Mouse (Mus musculus): ENCODE data around the gene Dhx58.
A peak's percentile ranks its signal among the peaks of the same experiment; 100 is the strongest.

Dhx58 gene

DNA sequence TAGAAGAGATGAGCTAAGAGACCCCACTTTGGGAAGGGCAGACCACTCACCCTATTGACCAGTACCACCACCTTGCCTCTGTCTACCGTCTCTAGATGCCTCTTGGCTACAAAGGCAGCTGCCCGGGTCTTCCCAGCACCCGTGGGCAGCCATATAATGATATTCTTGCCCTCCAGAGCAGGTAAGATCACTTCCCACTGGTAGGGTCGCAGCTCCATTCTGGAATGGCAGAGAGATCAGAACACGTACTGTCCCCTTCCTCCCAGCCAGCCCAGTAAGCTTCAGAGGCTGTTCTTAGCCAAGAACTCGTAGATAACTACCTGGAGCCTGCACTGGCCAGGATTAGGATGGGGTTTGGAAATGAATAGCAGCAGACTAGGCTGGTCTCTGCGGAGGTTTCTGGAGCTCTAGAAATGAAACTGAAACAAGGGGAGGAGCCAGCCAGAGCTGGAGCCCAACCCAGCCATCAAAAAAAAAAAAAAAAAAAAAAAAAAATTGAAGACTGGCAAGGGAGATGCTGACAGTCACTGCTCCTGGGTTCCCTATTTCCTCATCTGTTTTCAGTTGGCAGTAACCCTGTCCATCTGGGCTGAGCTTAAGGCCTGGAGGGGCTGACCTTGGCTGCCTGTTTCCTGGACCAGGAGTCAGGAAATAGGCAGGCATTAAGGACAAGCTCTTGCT, at the start of gene Dhx58:
TSS of gene Dhx58 (minus strand) at position 421 of the 681 bp plus-strand sequence.
- peak; percentile 65 for DNase-seq (ENCODE audit: extremely low read depth, low read depth, low spot score)

DNA sequence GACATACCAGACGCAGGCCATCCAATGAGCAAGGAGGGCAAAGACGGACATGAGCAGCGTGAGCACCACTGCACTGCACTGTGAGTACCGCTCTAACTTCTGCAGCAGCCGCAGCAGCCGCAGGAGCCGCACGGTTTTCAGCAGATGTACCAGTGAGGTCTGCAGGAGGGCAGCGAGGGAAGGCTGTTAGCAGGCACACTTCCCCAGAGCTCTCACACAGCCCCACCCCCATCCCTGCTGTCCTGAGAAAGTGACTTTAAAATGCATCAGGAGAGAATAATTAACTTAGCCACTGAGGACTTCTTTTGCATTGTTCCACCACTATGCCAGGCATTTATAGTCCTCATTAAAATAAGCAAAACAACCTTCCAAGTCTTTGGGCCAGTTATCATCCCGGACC, 48.2 kb upstream of the Dhx58 start:
- no peak for DNase-seq (ENCODE audit: extremely low read depth, low read depth, low spot score)

DNA sequence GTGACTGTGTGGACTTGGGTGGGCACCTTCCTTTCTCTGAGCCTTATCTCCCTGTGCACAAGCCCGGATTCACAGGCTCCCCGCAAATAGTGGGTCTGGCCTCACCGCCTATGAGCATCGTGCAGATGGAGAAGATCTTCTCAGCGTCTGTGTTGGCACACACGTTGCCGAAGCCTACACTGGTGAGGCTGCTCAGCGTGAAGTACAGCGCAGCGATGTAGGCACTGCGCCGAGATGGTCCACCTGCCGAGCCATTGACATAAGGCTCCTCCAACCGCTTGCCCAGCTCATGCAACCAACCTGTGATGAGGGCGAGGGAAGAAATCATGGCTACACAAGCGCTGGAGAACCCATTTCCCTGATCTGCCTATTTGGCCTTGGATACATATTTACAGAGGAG, 46.1 kb upstream of the Dhx58 start:
- DNase-seq (ENCODE audit: extremely low read depth, low read depth, low spot score), result no peak

DNA sequence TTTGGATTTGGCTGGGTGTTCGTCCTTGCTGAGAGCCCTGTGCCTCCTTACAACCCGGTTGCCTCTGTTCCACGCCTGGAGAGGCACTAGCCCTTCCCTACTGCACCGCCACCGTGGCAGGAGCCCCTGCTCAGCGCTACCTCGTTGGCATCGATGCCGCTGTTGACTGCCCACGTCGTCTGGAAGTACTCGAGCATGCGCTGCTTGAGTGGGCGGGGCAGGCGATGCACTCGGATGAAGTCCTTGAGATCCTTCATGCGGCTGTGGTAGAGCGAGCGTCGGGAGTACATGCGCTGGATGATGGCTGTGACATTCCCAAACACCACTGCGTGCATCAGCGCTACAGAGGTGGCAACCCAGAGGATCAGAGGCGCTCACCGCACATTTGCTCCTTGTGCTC, 45.4 kb upstream of the Dhx58 start:
- no peak for DNase-seq (ENCODE audit: extremely low read depth, low read depth, low spot score)

DNA sequence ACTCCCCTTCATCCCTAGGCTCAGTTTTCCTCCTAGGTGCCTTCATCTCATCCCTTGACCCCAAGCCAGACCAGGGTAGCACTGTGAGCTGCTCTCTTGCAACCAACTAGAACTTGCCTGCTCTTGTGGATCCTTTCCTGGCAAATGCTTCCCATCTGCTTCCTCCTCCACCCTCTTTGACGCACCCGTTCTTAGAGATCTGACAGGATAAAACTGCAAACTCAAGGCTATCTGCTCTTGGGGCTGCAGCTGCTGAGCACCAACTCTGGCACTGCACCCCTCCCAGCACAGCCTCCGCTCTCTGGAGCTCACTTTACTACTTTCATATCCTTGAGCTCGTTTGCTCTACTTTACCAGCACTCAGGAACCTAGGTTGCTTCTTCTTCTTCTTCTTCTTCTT, 44.5 kb upstream of the Dhx58 start:
- DNase-seq (ENCODE audit: extremely low read depth, low read depth, low spot score), result no peak

DNA sequence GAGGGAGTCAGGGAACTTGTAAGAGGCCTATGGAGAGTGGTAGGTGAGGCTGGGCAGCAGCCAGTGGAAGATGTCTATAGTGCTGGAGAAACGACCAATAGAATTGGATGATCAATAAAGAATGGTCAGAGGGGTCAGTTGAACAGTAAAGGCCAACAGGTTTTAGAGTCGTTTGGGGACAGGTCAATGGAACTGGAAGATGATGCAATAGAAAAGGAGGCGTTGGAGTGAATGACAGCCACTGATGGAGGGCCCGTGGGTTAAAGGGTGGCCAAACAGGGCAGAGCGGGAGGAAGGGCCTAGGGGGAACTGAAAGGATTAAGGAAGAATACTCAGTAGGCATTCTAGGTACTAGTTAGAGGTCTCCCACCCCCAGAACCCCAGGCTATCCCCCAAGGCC, 43.0 kb upstream of the Dhx58 start:
- no peak for DNase-seq (ENCODE audit: extremely low read depth, low read depth, low spot score)

DNA sequence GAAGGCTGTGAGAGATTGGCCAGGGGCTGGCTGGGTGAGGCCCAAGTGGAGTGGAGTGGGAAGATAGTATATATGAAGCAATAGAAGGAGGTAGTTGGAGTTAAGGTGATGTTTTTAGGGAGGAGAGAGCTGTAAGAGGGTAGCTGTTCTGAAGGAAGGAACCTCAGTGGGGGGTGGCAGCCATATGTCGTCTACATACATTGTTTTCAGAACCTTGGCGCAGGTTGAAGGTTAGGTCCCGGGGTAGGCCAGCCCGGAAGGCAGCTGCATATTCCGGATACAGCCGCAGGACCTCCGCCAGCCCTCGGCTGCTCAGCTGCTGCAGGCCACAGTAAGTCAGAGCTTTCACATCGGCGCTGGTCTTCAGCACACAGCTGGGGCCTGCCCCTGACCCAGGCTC, 42.5 kb upstream of the Dhx58 start:
- DNase-seq (ENCODE audit: extremely low read depth, low read depth, low spot score), result no peak

DNA sequence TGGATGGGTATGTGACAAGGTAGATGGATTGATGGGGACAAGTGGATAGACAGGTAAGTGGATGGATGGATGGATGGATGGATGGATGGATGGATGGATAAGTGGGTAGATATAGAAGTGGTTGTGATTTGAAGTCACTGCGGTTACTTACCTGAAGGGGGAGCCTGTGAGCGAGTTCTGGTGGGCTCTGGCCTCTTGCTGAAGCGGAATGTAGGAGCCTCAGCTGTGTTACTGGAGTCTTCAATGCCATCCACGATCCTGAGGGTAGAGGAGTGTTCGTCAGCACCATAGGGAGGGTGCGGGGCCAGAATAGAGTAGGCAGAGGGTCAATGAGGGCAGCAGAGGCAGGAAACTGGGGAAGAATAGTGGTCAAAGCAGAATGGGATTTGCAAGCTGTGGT, 41.0 kb upstream of the Dhx58 start:
- no peak for DNase-seq (ENCODE audit: extremely low read depth, low read depth, low spot score)

DNA sequence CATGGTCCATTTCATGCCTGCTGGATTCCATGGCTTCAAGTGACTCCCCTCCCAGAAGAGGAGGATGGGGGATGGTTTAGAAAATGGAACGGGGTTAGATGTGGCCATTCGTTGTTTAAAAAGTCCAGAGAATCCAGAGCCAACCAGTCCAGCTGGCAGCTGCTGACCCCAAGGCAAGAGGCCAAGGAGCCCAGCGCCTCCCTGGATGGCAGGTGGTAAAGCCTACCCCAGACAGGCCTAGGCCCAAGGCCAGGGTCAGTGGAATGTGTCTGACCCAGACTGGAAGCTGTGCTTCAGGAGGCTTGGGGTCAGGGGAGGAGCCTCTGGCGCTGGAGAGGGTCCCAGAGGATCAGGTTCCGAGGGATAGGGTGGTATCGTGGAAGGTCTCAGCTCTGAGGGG, 37.3 kb upstream of the Dhx58 start:
- no peak for DNase-seq (ENCODE audit: extremely low read depth, low read depth, low spot score)

DNA sequence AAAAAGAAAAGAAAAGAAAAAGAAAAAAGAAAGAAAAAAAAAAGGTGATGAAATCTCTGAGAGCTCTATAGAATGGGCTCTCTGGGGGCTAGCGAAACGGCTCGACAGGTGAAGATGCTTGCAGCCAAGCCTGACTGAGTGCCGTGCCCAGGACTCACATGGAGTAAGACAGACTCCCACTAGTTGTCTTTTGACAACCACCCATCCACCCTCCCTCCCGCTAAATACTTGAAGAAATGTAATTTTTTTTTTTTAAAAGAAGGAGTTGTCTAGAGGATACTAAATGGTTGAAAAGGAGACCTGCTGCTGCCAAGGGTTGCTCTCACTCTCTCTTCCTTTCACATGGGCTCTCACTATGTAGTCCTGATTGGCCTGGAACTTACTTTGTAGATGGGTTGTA, 34.7 kb upstream of the Dhx58 start:
- no peak for DNase-seq (ENCODE audit: extremely low read depth, low read depth, low spot score)

DNA sequence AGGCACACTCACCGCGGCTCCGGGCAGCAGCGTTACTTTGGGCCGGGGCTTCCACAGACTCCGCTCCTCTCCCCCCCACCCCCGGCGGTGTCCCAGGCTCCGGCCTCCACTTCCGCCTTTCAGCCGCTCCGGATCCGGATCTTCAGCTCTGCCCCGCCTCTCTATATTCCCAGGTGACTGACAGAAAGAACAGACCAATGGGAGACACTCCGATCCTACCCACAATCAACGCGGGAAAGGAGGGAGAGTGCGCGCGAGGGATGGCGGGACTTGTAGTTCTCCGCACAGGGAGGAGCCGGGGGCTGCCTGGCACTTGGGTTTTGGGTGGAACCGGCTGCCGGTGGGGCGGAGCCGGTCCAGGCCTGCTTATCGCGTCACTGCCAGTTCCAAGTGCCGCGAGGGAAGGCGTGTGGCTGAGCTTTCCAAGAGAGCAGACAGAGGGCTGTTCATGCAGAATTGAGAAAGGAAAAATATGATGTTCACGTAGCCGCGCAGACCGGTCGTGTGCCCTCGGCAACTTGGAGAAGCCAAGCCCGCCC, 34.1 kb upstream of the Dhx58 start, which contains the start of gene Rab5c:
TSS of gene Rab5c (minus strand) at position 150 of the 539 bp plus-strand sequence.
- DNase-seq (ENCODE audit: extremely low read depth, low read depth, low spot score), result peak; percentile 82

DNA sequence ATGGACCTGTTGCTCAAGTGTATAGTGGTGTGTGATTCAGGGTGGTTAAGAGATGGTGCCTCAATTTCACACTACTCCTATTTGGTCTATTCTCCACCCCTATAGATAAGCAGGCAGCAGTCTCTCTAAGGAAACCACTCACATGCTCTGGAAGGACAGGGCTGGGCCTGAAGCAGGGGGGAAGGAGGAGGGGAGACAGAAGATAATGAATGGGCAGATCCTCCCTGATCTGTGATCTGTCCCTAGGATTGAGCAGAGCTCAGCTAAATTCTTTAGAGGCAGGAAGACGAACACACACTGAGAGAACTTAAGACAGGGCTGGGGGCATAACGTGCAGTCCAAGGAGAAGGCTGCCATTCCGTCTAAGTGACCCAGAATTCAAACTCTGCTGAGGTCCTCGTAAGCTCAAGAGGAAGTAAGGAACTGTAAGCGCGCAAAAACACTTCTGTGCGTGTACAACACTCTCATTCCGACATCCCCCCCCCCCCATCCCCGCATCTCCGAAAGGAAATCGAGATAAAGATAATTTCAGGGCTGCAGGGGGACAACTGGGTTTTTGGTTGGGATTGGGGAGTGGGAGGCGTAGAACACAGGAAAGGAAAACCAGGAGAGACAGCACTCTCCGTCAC, 33.1 kb upstream of the Dhx58 start:
- no peak for DNase-seq (ENCODE audit: extremely low read depth, low read depth, low spot score)

DNA sequence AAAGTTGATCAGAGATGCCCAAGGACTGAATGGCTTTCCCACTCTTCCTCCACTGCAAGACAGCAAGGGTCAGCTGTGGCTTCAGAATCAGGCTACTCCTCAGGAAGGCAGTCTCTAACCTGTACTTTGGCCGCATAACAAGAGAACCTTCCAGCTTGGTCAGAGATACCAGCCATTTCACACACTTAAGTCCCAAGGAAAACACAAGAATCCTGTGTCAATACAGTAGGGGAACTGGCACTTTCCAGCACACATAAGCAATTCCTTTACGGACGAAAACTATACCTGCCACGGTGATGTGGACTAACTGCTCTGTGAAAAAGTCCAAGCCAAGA, 32.6 kb upstream of the Dhx58 start:
- no peak for DNase-seq (ENCODE audit: extremely low read depth, low read depth, low spot score)

DNA sequence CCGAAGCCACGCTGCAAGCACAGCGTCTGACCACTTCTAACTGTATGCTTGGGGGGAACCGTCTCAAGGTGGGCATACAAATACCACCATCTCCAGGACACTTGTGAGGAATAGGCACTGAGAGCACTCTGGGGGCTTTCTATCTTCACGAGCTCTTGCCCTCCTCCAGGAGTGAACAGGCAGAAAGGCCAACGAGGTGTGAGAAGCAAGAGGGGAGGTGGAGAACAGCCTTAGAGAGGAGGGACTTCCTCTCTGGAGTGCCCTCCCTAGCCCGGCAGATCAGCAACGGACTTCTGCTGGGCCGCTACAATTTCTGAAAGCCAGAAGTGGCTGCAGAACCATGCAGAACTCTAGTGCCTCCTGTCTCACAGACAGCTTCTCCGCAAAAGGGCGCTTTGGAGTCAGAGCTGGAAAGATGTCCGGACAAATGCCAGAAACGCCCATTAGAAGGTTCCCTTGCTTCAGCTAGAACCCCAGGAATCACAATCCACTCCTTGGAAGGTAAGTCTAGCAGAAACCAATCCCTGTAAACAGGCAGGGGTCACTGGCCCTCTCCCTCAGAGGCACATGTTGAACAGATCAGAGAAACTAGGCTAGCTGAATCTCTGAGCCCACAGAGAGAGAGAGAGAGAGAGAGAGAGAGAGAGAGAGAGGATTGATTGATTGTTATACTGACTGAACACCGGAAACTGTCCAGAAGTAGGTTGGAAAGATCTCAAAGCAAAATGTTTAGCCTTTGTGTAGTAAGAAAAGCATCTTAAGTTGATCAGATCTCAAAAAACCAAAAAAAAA, 32.1 kb upstream of the Dhx58 start:
- DNase-seq (ENCODE audit: extremely low read depth, low read depth, low spot score), result no peak

DNA sequence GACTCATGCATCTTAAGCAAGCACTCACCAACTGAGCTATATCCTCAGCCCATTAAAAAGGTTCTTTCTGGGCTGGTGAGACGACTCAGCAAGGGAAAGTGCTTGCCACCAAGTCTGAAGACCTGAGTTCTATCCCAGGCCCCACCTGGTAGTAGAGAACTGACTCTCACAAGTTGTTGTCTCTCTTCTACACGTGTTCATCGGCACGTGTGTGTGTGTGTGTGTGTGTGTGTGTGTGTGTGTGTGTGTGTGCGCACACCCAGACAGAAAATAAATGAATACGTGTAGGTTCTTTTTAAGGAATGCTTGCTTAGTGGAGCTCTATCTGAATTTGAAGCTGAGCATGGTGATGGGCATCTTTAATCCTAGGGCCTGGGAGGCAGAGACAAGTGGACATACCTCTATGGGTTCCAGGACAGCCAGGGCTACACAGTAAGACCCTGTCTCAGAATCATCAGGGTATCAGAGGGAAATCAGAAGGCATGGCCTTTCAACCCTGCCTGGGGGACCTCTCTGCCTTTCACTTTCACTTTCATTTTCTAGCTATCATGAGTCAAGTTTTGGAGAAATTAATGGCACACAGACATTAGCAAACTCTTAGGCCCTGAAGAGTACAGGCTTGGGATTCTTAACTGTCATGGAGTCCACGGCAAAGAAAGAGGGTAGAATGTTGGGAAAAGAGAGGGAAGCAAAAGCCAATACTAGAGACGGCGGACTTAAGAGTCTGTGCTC, 31.2 kb upstream of the Dhx58 start:
- no peak for DNase-seq (ENCODE audit: extremely low read depth, low read depth, low spot score)

DNA sequence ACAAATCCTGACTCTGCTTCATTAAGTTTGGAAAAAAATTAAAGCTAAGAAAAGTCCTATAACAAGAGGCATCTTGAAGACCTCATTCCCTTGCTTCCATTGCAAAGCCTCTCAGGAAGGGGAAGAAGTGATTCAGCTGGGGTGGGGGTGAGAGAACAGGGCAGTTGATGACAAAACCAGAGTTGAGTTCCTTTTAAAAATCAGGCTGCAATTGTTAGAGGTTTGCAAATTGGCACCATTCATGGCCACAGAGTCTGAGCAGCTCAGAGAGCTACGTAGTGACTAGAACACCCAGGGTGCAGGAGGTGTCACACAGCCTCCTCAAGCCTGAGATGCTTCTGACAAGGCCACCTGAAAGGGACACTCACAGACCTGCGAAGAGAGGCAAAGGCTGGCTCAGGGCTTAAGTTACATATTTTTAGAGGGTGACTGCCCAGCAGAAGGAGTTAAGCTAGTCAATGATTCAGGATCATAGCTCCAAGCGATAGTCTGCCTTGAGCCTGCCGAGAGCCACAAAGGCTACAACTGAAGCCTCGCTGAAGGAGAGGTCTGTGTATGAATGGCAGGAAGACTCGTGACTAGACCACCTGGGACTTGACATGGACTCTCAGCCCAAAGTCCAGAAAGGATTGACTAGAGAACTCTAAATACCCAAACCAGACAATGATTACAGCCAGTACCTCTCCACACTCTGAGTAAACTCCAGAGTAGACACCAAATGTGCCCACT, 26.6 kb upstream of the Dhx58 start:
- no peak for DNase-seq (ENCODE audit: extremely low read depth, low read depth, low spot score)

DNA sequence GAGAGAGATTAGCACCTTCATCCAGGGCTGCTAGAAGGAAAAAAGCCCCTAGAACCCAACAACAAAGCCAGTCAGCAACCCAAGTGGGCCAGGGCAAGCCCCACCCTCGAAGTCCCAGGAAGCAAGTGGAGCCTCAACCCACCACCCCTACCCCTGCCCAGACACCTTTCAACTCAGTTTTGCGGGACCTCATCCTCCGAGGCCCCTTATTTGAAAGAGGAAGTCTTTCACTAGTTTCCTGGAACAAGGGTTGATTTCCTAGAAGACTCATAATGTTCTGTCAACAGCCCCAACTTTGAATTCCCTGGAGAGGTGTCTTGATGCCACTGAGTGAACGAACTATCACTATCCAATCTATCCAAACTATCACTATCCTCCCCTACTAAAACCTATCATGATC, 25.9 kb upstream of the Dhx58 start:
- no peak for DNase-seq (ENCODE audit: extremely low read depth, low read depth, low spot score)

DNA sequence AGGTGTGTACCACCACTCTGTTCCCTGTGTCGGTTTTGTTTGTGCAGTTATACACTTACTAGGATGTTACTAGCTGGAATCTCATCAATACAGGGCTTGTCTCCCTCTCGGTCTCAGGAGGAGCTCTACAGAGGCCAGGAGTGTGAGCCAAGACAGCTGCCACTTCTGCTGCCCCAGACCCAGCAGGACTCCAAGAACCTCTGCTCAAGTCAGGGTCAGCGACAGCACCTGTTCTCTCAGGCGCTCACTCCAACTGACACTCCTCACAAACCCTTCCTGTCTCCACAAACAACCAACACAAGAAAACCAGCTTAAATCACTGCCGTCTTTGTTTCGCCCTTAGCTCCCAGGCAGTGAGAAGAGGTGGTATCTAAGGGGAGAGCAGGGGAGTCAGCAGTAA, 24.5 kb upstream of the Dhx58 start:
- DNase-seq (ENCODE audit: extremely low read depth, low read depth, low spot score), result no peak

DNA sequence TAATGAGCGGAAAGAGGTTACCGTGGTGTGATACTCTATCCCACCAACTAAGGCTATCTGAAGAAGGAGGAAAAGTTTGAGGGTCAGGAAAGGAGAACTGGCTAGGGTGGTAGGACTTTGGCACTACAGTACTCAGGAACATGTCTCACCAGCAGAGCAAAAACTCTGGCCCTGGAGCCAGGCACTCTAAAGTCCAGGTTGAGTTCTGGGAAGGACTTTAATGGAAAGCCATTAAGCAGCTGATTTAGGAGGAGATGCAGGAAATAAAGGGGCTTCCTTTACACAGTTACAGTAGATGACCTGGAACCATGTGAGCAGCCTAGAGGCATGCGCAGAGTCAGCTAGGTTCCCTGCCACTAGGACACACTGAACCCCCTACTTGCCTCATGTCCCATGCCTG, 23.1 kb upstream of the Dhx58 start:
- no peak for DNase-seq (ENCODE audit: extremely low read depth, low read depth, low spot score)

DNA sequence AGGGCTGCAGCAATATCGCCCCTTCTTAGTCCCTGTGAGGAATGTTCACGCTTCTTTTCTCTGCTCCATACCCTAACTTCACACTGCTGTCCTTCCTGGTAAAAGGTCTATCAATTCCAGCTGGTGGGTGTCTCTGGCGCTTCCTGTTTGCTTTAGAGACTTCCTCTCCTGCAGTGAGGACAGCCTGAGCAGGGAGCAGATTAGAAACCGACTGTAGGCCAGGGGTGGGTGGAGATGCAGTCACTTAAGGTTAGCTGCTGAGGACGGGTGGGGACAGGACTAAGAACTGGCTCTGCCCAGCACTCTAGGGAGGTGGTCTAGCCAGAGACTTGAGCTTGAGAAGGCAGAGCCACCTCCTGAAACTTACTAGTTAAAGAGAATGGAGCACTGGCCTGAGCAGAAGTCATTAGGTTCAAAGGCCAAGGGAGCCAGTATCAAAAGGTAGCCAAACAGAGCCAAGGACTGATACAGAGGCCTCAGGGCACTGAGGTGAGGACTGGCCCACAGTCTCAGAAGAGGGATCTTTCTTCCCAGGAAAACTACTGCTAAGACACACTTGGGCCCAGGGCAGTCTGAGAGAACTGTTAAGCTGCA, 20.9 kb upstream of the Dhx58 start:
- DNase-seq (ENCODE audit: extremely low read depth, low read depth, low spot score), result no peak
